Mouse (Mus musculus) hindbrain, embryonic 14.5 days (tissue): ENCODE results near the gene Krtap17-1. TPM values are rescaled to one million over a fixed set of nuclear protein-coding genes. Genes with fewer than 3 reads are reported as not detected.

Experiments used
- ATAC-seq: fragments of 200-750 bp; cut with Nextera tagmentation; 2 replicates; pipeline ENCODE4 v1.8.0; 2017; ENCODE audit warnings: moderate number of reproducible peaks, mild to moderate bottlenecking, moderate TSS enrichment, moderate library complexity; ENCODE audit not compliant: low FRiP score
- DNase-seq: peaks from one replicate; pipeline ENCODE4 v3.0.0-alpha.2; 2015; ENCODE audit warnings: low spot score
- H3K27ac ChIP-seq: fragments of 300-500 bp; sonication (generic); 2 replicates; pipeline ENCODE4 v1.5.1; 2014; ENCODE audit warnings: mild to moderate bottlenecking, moderate library complexity
- H3K27me3 ChIP-seq: fragments of 300-500 bp; sonication (generic); 2 replicates; pipeline ENCODE4 v1.6.1; 2014; ENCODE audit warnings: mild to moderate bottlenecking, low read length, mixed read lengths; ENCODE audit not compliant: control insufficient read depth, insufficient read depth
- H3K36me3 ChIP-seq: fragments of 300-500 bp; sonication (generic); replicated peaks from 2 replicates; pipeline ENCODE4 v1.6.1; 2014; ENCODE audit not compliant: control insufficient read depth, insufficient read depth
- H3K4me1 ChIP-seq: fragments of 300-500 bp; sonication (generic); replicated peaks from 2 replicates; pipeline ENCODE4 v1.6.1; 2014; ENCODE audit warnings: antibody characterized with exemption, low read length, mixed read lengths; ENCODE audit not compliant: control insufficient read depth, insufficient read depth
- H3K4me2 ChIP-seq: fragments of 300-500 bp; sonication (generic); replicated peaks from 2 replicates; pipeline ENCODE4 v1.6.1; 2014; ENCODE audit warnings: mild to moderate bottlenecking, moderate library complexity
- H3K4me3 ChIP-seq: fragments of 300-500 bp; sonication (generic); replicated peaks from 2 replicates; pipeline ENCODE4 v1.5.1; 2014; ENCODE audit warnings: mild to moderate bottlenecking, low read length
- H3K9ac ChIP-seq: fragments of 300-500 bp; sonication (generic); 2 replicates; pipeline ENCODE4 v1.6.1; 2014
- H3K9me3 ChIP-seq: fragments of 300-500 bp; sonication (generic); 2 replicates; pipeline ENCODE4 v1.6.1; 2016; ENCODE audit warnings: low read length; ENCODE audit not compliant: control insufficient read depth
- WGBS: fragments of 180-500 bp; shearing (Covaris S2); extraction: QIAGEN DNeasy Blood & Tissue Kit; methylation state at CpG from one replicate; pipeline ENCODE4 v1.1.7; 2014; 5-methylcytosine and 5-hydroxymethylcytosine counted together
- polyA plus RNA-seq: library from polyadenylated mRNA; unstranded; fragments of >200 nt; fragmentation: Nextera tagmentation; extraction: Ambion mirVana; gene quantifications from 2 replicates; pipeline ENCODE4 v1.2.1, GENCODE M21; 2014

Krtap17-1 gene
- polyA plus RNA-seq, 1 experiment from 2014 or later: 1.5 TPM

GRCm38 (mm10) chr11:100006624-100007023 is 12.8 kb upstream of the Krtap17-1 start:
- no peaks in the 10 kb centered on the region for H3K4me1 ChIP-seq
- DNase-seq (no peak), ATAC-seq (no peak)
- H3K36me3 ChIP-seq: no peaks in the 10 kb centered on the region
- WGBS: 54% methylated on average over 3 of the region's 3 CpGs
- H3K9me3 ChIP-seq: 0 out of 2 replicates have a peak, but pooled peaks cover 2% of the 10 kb centered on the region
- no peaks in the 10 kb centered on the region for H3K27me3 ChIP-seq
- H3K27ac ChIP-seq: no peak overlapping the region
- H3K4me2 ChIP-seq: no peak overlapping the region
- H3K9ac ChIP-seq: no peak overlapping the region
- H3K4me3 ChIP-seq: no peak overlapping the region

DNA sequence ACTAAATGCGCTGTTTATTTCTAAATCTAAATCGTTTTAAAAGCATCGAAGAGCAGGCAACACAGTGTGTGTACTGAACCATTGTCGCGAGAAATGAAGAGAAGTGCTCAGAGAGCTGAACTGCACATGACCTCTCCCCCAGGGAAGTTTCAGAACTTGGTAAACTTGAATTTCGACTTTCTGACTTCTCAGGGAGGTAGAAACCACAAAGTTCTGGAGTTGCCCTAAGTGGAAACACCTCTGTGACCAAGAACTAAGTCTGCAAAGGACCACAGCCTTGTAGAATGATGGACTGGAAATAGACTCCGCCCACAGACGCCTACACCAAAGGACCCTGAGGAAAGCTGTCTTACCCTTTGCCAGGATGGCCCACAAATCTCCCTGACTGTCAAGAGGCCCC is 12.1 kb upstream of the Krtap17-1 start:
- no peak overlapping the region for H3K9ac ChIP-seq
- no peak overlapping the region for H3K4me2 ChIP-seq
- WGBS: 91% methylated on average over 8 of the region's 8 CpGs
- H3K27me3 ChIP-seq: no peaks in the 10 kb centered on the region
- H3K9me3 ChIP-seq: 0 out of 2 replicates have a peak, but pooled peaks cover 5% of the 10 kb centered on the region
- no peak for ATAC-seq
- H3K27ac ChIP-seq: no peak overlapping the region
- no peak overlapping the region for H3K4me3 ChIP-seq
- no peaks in the 10 kb centered on the region for H3K36me3 ChIP-seq
- no peak for DNase-seq
- no peaks in the 10 kb centered on the region for H3K4me1 ChIP-seq

DNA sequence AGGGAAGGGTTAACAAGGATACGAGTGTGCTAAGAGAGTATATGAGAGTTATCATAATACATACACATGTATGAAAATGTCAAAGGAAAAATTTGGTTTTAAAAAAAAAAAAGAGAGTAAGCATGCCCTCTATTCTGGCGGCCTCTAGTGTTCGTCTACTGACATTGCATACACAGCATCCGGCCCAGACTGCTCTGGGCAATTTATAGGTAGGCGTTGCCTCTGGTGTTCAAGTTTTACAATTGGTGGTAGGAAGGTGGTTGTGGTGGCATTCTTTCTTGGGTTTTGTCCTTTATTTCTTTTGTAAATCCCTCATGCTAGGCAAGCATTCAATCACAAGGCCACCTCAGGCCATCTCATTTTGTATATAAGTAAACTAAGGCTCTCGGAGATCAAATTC is 11.1 kb upstream of the Krtap17-1 start:
- H3K4me3 ChIP-seq: no peak overlapping the region
- DNase-seq (peak; percentile 67), ATAC-seq (no peak)
- H3K27ac ChIP-seq: no peak overlapping the region
- H3K36me3 ChIP-seq: no peaks in the 10 kb centered on the region
- H3K4me2 ChIP-seq: no peak overlapping the region
- H3K4me1 ChIP-seq: no peaks in the 10 kb centered on the region
- H3K27me3 ChIP-seq: no peaks in the 10 kb centered on the region
- H3K9me3 ChIP-seq: 0 out of 2 replicates have a peak, but pooled peaks cover 5% of the 10 kb centered on the region
- WGBS: 28% methylated on average over 6 of the region's 6 CpGs
- no peak overlapping the region for H3K9ac ChIP-seq

DNA sequence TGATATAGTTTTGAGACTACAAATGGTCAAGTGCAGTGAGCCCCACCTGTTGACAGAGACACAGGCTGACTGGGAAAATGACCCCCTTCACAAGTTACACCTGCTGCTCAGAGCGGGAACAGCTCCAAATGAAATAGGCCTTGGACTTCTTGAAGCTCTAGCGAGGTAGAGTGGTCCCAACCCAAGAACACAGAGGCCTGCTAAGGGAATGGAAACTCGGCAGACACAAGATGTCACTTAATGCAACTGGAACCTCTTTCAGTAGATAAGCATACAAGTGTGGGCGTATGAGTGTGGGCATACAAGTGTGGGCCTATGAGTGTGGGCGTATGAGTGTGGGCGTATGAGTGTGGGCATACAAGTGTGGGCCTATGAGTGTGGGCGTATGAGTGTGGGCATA is 5.3 kb upstream of the Krtap17-1 start:
- 0 out of 2 replicates have a peak, but pooled peaks cover under 1% of the 10 kb centered on the region for H3K4me1 ChIP-seq
- H3K4me2 ChIP-seq: no peak overlapping the region
- ATAC-seq: no peak
- no peak for DNase-seq
- WGBS: 90% methylated on average over 7 of the region's 7 CpGs
- no peak overlapping the region for H3K27ac ChIP-seq
- 0 out of 2 replicates have a peak, but pooled peaks cover 5% of the 10 kb centered on the region for H3K9me3 ChIP-seq
- H3K9ac ChIP-seq: no peak overlapping the region
- H3K27me3 ChIP-seq: no peaks in the 10 kb centered on the region
- no peak overlapping the region for H3K4me3 ChIP-seq
- no peaks in the 10 kb centered on the region for H3K36me3 ChIP-seq

GRCm38 (mm10) chr11:99994384-99994661 is 529 bp upstream of the Krtap17-1 start:
- H3K9ac ChIP-seq: no peak overlapping the region
- no peak for ATAC-seq
- H3K27me3 ChIP-seq: no peaks in the 10 kb centered on the region
- H3K9me3 ChIP-seq: no peaks in the 10 kb centered on the region
- no peak overlapping the region for H3K27ac ChIP-seq
- no peaks in the 10 kb centered on the region for H3K36me3 ChIP-seq
- peaks cover 10% of the 10 kb centered on the region; the same call in 1 of the 2 replicates for H3K4me1 ChIP-seq
- DNase-seq: no peak
- H3K4me3 ChIP-seq: no peak overlapping the region
- 74% methylated on average over 4 of the region's 4 CpGs for WGBS
- H3K4me2 ChIP-seq: no peak overlapping the region

- peak; percentile 30 for DNase-seq
- no peak for ATAC-seq
These were observed 3.2 kb downstream of the Krtap17-1 start for GRCm38 (mm10) chr11:99990571-99990970.

GRCm38 (mm10) chr11:99989881-99990405 is 3.9 kb downstream of the Krtap17-1 start:
- no peak overlapping the region for H3K4me2 ChIP-seq
- no peak for DNase-seq
- WGBS: 87% methylated on average over 6 of the region's 6 CpGs
- H3K9ac ChIP-seq: no peak overlapping the region
- peaks cover 10% of the 10 kb centered on the region; the same call in 1 of the 2 replicates for H3K4me1 ChIP-seq
- H3K4me3 ChIP-seq: no peak overlapping the region
- no peaks in the 10 kb centered on the region for H3K27me3 ChIP-seq
- ATAC-seq: no peak
- no peaks in the 10 kb centered on the region for H3K9me3 ChIP-seq
- H3K27ac ChIP-seq: no peak overlapping the region
- H3K36me3 ChIP-seq: no peaks in the 10 kb centered on the region

More at GRCm38 (mm10) chr11:99990571-99990970, 3.2 kb downstream of the Krtap17-1 start:
- Histone ChIP-seq H3K36me3 (no peaks in the 10 kb centered on the region), H3K9ac (no peak overlapping the region), H3K9me3 (no peaks in the 10 kb centered on the region), H3K27me3 (no peaks in the 10 kb centered on the region), H3K4me3 (no peak overlapping the region), H3K27ac (no peak overlapping the region), H3K4me1 (peaks cover 10% of the 10 kb centered on the region; the same call in 1 of the 2 replicates), H3K4me2 (no peak overlapping the region)
- 75% methylated on average over 3 of the region's 3 CpGs for WGBS

DNA sequence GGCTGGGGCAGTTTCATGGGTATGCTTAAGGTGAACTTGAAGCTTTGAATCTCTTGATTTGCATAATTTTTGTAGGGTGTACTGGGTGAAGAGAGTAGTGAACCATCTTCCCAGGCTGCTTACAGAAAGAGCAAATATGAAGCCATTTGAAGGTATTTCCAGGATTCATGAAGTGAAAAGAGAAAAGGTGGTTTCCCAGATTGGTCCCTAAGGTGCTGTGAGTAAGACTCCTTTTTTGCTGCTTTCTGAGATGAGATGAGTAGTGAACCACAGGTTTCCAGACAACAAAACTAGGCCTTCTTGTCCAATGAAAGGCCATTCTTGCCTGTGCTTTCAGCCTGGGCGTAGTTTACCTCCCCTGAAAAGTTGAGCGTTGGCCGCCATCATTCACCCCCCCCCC is 5.3 kb downstream of the Krtap17-1 start:
- Histone ChIP-seq H3K4me3 (no peak overlapping the region), H3K4me2 (no peak overlapping the region), H3K4me1 (peaks cover 3% of the 10 kb centered on the region; the same call in 1 of the 2 replicates), H3K27ac (no peak overlapping the region), H3K36me3 (no peaks in the 10 kb centered on the region), H3K27me3 (no peaks in the 10 kb centered on the region), H3K9ac (no peak overlapping the region), H3K9me3 (no peaks in the 10 kb centered on the region)
- WGBS: 92% methylated on average over 3 of the region's 3 CpGs
- ATAC-seq: no peak
- DNase-seq: no peak

DNA sequence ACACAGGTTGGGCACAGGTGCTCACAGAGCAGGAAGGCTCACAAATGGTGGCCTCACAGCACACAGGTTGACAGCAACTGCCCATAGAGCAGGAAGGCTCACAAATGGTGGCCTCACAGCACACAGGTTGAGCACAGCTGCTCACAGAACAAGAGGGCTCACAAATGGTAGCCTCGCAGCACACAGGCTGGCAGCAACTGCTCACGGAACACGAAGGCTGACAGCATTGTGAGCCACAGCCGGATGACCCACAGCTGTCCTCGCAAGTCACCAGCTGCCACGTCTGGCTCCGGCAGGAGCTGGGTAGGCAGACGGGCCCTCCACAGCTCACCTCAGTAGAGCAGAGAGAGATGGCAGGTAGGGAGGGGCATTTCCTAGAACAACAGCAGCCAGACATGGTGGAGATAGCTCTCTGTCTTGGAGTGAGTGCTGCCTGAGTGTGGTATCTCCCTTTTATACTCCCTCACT is 7.6 kb downstream of the Krtap17-1 start, which contains the start of gene Krtap16-1:
Krtap16-1 (minus strand) TSS at position 418 of the 468 bp plus-strand sequence.
- WGBS: 74% methylated on average over 8 of the region's 8 CpGs
- Histone ChIP-seq H3K27ac (peak within 1 kb of the TSS; percentile 65), H3K4me1 (no peaks in the 10 kb centered on the region), H3K4me3 (no peak within 1 kb of the TSS), H3K9ac (no peak within 1 kb of the TSS), H3K27me3 (no peaks in the 10 kb centered on the region), H3K4me2 (no peak within 1 kb of the TSS), H3K9me3 (no peaks in the 10 kb centered on the region), H3K36me3 (no peaks in the 10 kb centered on the region)
- ATAC-seq (no peak; the same call in 1 of the 2 replicates), DNase-seq (no peak)
